Mouse (Mus musculus): ENCODE data around the gene Atad5. TPM values are rescaled to one million over a fixed set of nuclear protein-coding genes. Genes with fewer than 3 reads are reported as not detected.

Atad5 gene
- polyA plus RNA-seq, 1 experiment, result 0.60 TPM

GRCm38 (mm10) chr11:80090555-80091164, 1.5 kb downstream of the Atad5 start:
- Histone ChIP-seq H3K36me3 (ENCODE audit: control insufficient read depth, insufficient read depth, low read length) (no peaks in the 10 kb centered on the region), H3K4me3 (ENCODE audit: extremely low read depth, insufficient read depth, insufficient read length) (no peak overlapping the region), H3K27ac (ENCODE audit: insufficient read depth, low read length) (no peak overlapping the region), H3K27me3 (ENCODE audit: control insufficient read depth, insufficient read depth, low read length) (no peaks in the 10 kb centered on the region), H3K4me1 (ENCODE audit: control insufficient read depth, insufficient read depth, insufficient read length) (no peaks in the 10 kb centered on the region; the same call in 1 of the 2 replicates)
- no peak for TF ChIP-seq POLR2A (IDR thresholded peaks at IDR 0.05; ENCODE audit: low read depth, low read length)
- DNase-seq (ENCODE audit: low read depth in 1 of 2, low spot score in 2 of 2), result no peak
- 40% methylated on average over 3 of the region's 3 CpGs for WGBS

GRCm38 (mm10) chr11:80098444-80099056, 9.3 kb downstream of the Atad5 start:
- Histone ChIP-seq H3K27me3 (ENCODE audit: control insufficient read depth, insufficient read depth, low read length) (no peaks in the 10 kb centered on the region), H3K4me1 (ENCODE audit: control insufficient read depth, insufficient read depth, insufficient read length) (no peaks in the 10 kb centered on the region), H3K4me3 (ENCODE audit: extremely low read depth, insufficient read depth, insufficient read length) (no peak overlapping the region), H3K36me3 (ENCODE audit: control insufficient read depth, insufficient read depth, low read length) (0 out of 2 replicates have a peak, but pooled peaks cover 3% of the 10 kb centered on the region), H3K27ac (ENCODE audit: insufficient read depth, low read length) (no peak overlapping the region)
- no peak for DNase-seq (ENCODE audit: low read depth in 1 of 2, low spot score in 2 of 2)
- TF ChIP-seq POLR2A (IDR thresholded peaks at IDR 0.05; ENCODE audit: low read depth, low read length) (no peak), CTCF (IDR thresholded peaks at IDR 0.05; ENCODE audit: extremely low read depth, insufficient read depth, insufficient read length, insufficient replicate concordance) (no peak)
- WGBS, result 78% methylated on average over 3 of the region's 3 CpGs

DNA sequence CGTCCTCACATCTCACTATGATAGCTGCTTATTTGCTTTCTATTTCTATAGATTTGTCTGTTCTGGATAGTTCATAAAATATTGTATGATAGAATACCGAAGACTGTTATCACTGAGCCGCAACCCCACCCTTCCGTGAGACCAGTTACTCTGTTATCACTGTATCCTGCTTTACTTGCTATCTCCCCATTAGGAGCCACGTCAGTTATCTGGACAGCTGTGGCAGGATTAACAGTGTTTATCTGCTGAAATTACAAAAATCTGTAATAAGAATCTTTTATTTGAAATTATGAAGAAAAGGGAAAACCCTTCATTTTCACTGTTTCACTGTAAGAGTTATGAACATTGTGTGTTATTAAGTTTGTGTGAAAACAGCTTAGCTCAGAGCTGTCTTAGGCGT, 12.1 kb downstream of the Atad5 start:
- no peak for TF ChIP-seq CTCF (IDR thresholded peaks at IDR 0.05; ENCODE audit: extremely low read depth, insufficient read depth, insufficient read length, insufficient replicate concordance)
- TF ChIP-seq POLR2A (IDR thresholded peaks at IDR 0.05; ENCODE audit: low read depth, low read length), result no peak
- no peak for DNase-seq (ENCODE audit: low read depth in 1 of 2, low spot score in 2 of 2)
- Histone ChIP-seq H3K36me3 (ENCODE audit: control insufficient read depth, insufficient read depth, low read length) (0 out of 2 replicates have a peak, but pooled peaks cover 3% of the 10 kb centered on the region), H3K4me1 (ENCODE audit: control insufficient read depth, insufficient read depth, insufficient read length) (no peaks in the 10 kb centered on the region), H3K27me3 (ENCODE audit: control insufficient read depth, insufficient read depth, low read length) (no peaks in the 10 kb centered on the region), H3K4me3 (ENCODE audit: extremely low read depth, insufficient read depth, insufficient read length) (no peak overlapping the region), H3K27ac (ENCODE audit: insufficient read depth, low read length) (no peak overlapping the region)
- 87% methylated on average over 6 of the region's 6 CpGs for WGBS

- no peaks in the 10 kb centered on the region for H3K4me1 ChIP-seq (ENCODE audit: control insufficient read depth, insufficient read depth, insufficient read length)
These were observed 15.2 kb downstream of the Atad5 start for GRCm38 (mm10) chr11:80104407-80104806.

DNA sequence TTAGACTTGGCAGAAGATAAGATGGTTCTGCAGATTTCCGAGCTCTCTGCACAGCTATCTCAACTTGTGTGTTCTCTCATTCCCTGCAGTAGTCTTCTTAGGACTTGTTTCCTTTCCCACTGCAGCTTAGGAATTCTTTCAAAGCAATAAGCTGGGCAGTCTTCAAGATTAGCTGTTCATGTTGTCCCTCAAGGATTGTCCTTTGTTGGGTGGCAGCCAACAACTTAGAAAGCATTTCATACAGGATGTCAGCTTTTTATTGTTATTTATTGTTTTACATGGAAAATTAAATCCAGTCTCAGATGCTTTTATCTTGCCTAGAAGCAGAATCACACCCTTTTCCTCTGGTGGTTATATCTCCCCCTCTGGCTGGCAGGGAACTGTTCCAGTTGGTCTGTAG, 27.2 kb downstream of the Atad5 start:
- H3K27me3 ChIP-seq (ENCODE audit: control insufficient read depth, insufficient read depth, low read length), result no peaks in the 10 kb centered on the region
- no peak overlapping the region for H3K4me3 ChIP-seq (ENCODE audit: extremely low read depth, insufficient read depth, insufficient read length)
- DNase-seq (ENCODE audit: low read depth in 1 of 2, low spot score in 2 of 2), result no peak
- H3K27ac ChIP-seq (ENCODE audit: insufficient read depth, low read length), result no peak overlapping the region
- WGBS, result 91% methylated on average over 1 of the region's 1 CpGs
- H3K4me1 ChIP-seq (ENCODE audit: control insufficient read depth, insufficient read depth, insufficient read length), result no peaks in the 10 kb centered on the region
- peaks cover 6% of the 10 kb centered on the region; the same call in 1 of the 2 replicates for H3K36me3 ChIP-seq (ENCODE audit: control insufficient read depth, insufficient read depth, low read length)
- TF ChIP-seq CTCF (IDR thresholded peaks at IDR 0.05; ENCODE audit: extremely low read depth, insufficient read depth, insufficient read length, insufficient replicate concordance) (no peak), POLR2A (IDR thresholded peaks at IDR 0.05; ENCODE audit: low read depth, low read length) (no peak)

More at GRCm38 (mm10) chr11:80104407-80104806, 15.2 kb downstream of the Atad5 start:
- H3K27ac ChIP-seq (ENCODE audit: insufficient read depth, low read length), result no peak overlapping the region
- H3K4me3 ChIP-seq (ENCODE audit: extremely low read depth, insufficient read depth, insufficient read length), result no peak overlapping the region
- H3K27me3 ChIP-seq (ENCODE audit: control insufficient read depth, insufficient read depth, low read length), result no peaks in the 10 kb centered on the region
- DNase-seq (ENCODE audit: low read depth in 1 of 2, low spot score in 2 of 2), result no peak
- no peak for TF ChIP-seq POLR2A (IDR thresholded peaks at IDR 0.05; ENCODE audit: low read depth, low read length)
- no peak for TF ChIP-seq CTCF (IDR thresholded peaks at IDR 0.05; ENCODE audit: extremely low read depth, insufficient read depth, insufficient read length, insufficient replicate concordance)
- WGBS, result 83% methylated on average over 1 of the region's 1 CpGs
- H3K36me3 ChIP-seq (ENCODE audit: control insufficient read depth, insufficient read depth, low read length), result peaks cover 3% of the 10 kb centered on the region; the same call in 1 of the 2 replicates

DNA sequence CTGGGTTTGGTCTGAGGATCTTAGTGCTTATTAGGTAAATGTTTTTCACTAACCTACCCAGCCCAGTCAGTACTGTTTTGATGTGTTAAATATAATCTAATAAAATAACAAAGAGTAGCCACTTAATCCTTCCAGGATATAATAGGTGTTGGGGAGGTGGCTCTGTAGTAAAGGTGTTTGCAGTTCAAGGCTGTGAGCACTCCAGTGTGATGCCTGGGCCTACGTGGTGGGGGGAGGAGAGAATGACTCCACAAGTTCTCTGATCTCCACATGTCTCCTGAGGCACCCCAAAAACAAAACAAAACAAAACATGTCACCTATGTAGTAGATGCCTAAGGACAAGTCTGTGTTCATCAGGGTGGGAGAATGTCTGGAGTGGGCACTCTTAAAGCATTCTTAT, 42.9 kb downstream of the Atad5 start:
- TF ChIP-seq CTCF (IDR thresholded peaks at IDR 0.05; ENCODE audit: extremely low read depth, insufficient read depth, insufficient read length, insufficient replicate concordance) (no peak), POLR2A (IDR thresholded peaks at IDR 0.05; ENCODE audit: low read depth, low read length) (no peak)

GRCm38 (mm10) chr11:80134744-80135143, 45.5 kb downstream of the Atad5 start:
- peaks cover 7% of the 10 kb centered on the region for H3K36me3 ChIP-seq (ENCODE audit: control insufficient read depth, insufficient read depth, low read length)
- H3K27me3 ChIP-seq (ENCODE audit: control insufficient read depth, insufficient read depth, low read length), result no peaks in the 10 kb centered on the region
- no peak overlapping the region for H3K27ac ChIP-seq (ENCODE audit: insufficient read depth, low read length)
- no peaks in the 10 kb centered on the region for H3K4me1 ChIP-seq (ENCODE audit: control insufficient read depth, insufficient read depth, insufficient read length)
- no peak for TF ChIP-seq CTCF (IDR thresholded peaks at IDR 0.05; ENCODE audit: extremely low read depth, insufficient read depth, insufficient read length, insufficient replicate concordance)
- no peak for TF ChIP-seq POLR2A (IDR thresholded peaks at IDR 0.05; ENCODE audit: low read depth, low read length)
- no peak overlapping the region for H3K4me3 ChIP-seq (ENCODE audit: extremely low read depth, insufficient read depth, insufficient read length)
- no peak for DNase-seq (ENCODE audit: low read depth in 1 of 2, low spot score in 2 of 2)
- WGBS, result 64% methylated on average over 4 of the region's 4 CpGs

More for the DNA sequence above, 42.9 kb downstream of the Atad5 start:
- H3K27ac ChIP-seq (ENCODE audit: insufficient read depth, low read length), result no peak overlapping the region
- 82% methylated on average over 1 of the region's 1 CpGs for WGBS
- DNase-seq (ENCODE audit: low read depth in 1 of 2, low spot score in 2 of 2), result no peak
- no peaks in the 10 kb centered on the region for H3K27me3 ChIP-seq (ENCODE audit: control insufficient read depth, insufficient read depth, low read length)
- H3K4me3 ChIP-seq (ENCODE audit: extremely low read depth, insufficient read depth, insufficient read length), result no peak overlapping the region
- peaks cover 6% of the 10 kb centered on the region for H3K36me3 ChIP-seq (ENCODE audit: control insufficient read depth, insufficient read depth, low read length)
- H3K4me1 ChIP-seq (ENCODE audit: control insufficient read depth, insufficient read depth, insufficient read length), result no peaks in the 10 kb centered on the region
